In the genomic region with DNA sequence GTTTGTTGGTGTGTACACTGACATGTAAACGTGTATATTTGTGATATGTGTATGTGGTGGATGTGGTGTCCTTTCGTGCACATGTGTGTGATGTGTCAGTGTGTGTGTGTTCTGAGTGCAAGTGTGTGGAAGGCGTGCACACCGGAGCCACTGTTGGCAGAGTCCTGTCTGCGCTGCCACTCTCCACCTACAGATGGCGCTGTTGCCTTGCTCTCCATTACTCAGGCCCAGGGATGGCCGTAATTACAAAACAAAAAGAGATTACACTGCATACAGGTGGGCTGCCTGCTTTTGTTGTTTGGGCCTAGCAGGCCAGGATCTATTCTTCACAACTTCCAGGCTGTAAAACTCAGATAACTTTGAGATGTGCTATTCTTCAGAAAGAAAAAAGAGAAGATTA, we compare ENCODE assay signal across 8 mouse cellular contexts.
DNase-seq lines count a peak whose midpoint lies in the region; ATAC-seq and TF ChIP-seq lines count a peak whose summit lies in the region.

No protein-coding gene starts in this region.

- peak; percentile 78 for DNase-seq in kidney, adult 18-20 months
- DNase-seq in brain, embryonic 14.5 days (ENCODE audit: low read depth), result peak; percentile 63
- peak; percentile 62 for DNase-seq in forelimb bud, embryonic 11.5 days (ENCODE audit: low read depth, low spot score)
- peak; percentile 61 for DNase-seq in kidney, adult 2 months
- DNase-seq in left cerebral cortex, postnatal 36 days (ENCODE audit: low spot score in 2 of 2), result peak; percentile 35 to 60
- DNase-seq in thymus, postnatal 25 days, result peak; percentile 59

- H3K27ac ChIP-seq in kidney, embryonic 16.5 days (ENCODE audit: low read length), result no peak overlapping the region
- H3K27ac ChIP-seq in kidney, adult 2 months (ENCODE audit: insufficient read depth, low read depth, low read length), result no peak overlapping the region

- TF ChIP-seq POLR2A in brain, embryonic 14.5 days (IDR thresholded peaks at IDR 0.05; ENCODE audit: borderline replicate concordance, extremely low read depth, insufficient read depth, insufficient read length, poor library complexity, severe bottlenecking), result no peak
- no peak for TF ChIP-seq POLR2A in kidney, adult 2 months (IDR thresholded peaks at IDR 0.05; ENCODE audit: low read depth, low read length)

- H3K4me2 ChIP-seq in kidney, embryonic 16.5 days (replicated peaks; ENCODE audit: low read depth, low read length), result no peak overlapping the region

- 32% methylated on average over 7 of the region's 7 CpGs for WGBS in kidney, embryonic 16.5 days
- WGBS in kidney, adult 2 months, result 22% methylated on average over 7 of the region's 7 CpGs

- no peak overlapping the region for H3K9ac ChIP-seq in kidney, embryonic 16.5 days (replicated peaks; ENCODE audit: low read length)

- intact Hi-C loops in left cerebral cortex, postnatal 36 days (cut with DNase I), result loop anchor here (5.0 to 10.0 kb wide), 2 partner anchors 565 to 1243 kb away; no protein-coding TSS in a partner anchor

- H3K27me3 ChIP-seq in kidney, embryonic 16.5 days (ENCODE audit: insufficient read depth, low read length), result no peaks in the 10 kb centered on the region; the same call in none of the 2 replicates
- H3K27me3 ChIP-seq in kidney, adult 2 months (replicated peaks; ENCODE audit: control insufficient read depth, insufficient read depth, low read length), result no peaks in the 10 kb centered on the region

- ATAC-seq in kidney, embryonic 16.5 days (ENCODE audit: low FRiP score, low TSS enrichment), result no peak
- 0 out of 2 replicates have a peak, but pooled peaks have one; percentile 42 for ATAC-seq in monocyte, adult 5-6 weeks (replicated peaks; ENCODE audit: insufficient number of reproducible peaks, low FRiP score, low TSS enrichment, poor library complexity, severe bottlenecking)

- peaks cover 46% of the 10 kb centered on the region for H3K4me1 ChIP-seq in kidney, embryonic 16.5 days (ENCODE audit: insufficient read depth, low read length)
- peaks cover 6% of the 10 kb centered on the region; the same call in 1 of the 2 replicates for H3K4me1 ChIP-seq in kidney, adult 2 months (ENCODE audit: control insufficient read depth, insufficient read depth, low read length)

- H3K4me3 ChIP-seq in kidney, embryonic 16.5 days (ENCODE audit: low read length), result no peak overlapping the region
- no peak overlapping the region for H3K4me3 ChIP-seq in kidney, adult 2 months (ENCODE audit: insufficient read depth, low read depth, low read length)

- no peaks in the 10 kb centered on the region for H3K36me3 ChIP-seq in kidney, embryonic 16.5 days (ENCODE audit: insufficient read depth, low read length)
- no peaks in the 10 kb centered on the region for H3K36me3 ChIP-seq in kidney, adult 2 months (ENCODE audit: control insufficient read depth, insufficient read depth, low read length)

- no peaks in the 10 kb centered on the region for H3K9me3 ChIP-seq in kidney, embryonic 16.5 days (ENCODE audit: low read length)

- peak; percentile 93 for TF ChIP-seq CTCF in brain, embryonic 14.5 days (IDR thresholded peaks at IDR 0.05; ENCODE audit: borderline replicate concordance, extremely low read depth, insufficient read depth, insufficient read length)
- TF ChIP-seq CTCF in kidney, adult 2 months (conservative IDR thresholded peaks at IDR 0.05; ENCODE audit: insufficient read depth, insufficient read length, low read depth, low read length), result peak; percentile 99; the same call in 1 of the 2 replicates
